Mouse (Mus musculus): Measurements from ENCODE around the gene Zpbp2.
"Not testable (repeated sequence)": the region's sequence is repeated elsewhere in the genome, so short reads cannot be mapped to it uniquely, and the experiment has no call there.

- not testable (repeated sequence) for TF ChIP-seq POLR2A (IDR thresholded peaks at IDR 0.05; ENCODE audit: low read depth, low read length); CTCF (IDR thresholded peaks at IDR 0.05; ENCODE audit: extremely low read depth, insufficient read length, insufficient replicate concordance, low read depth, low read length)
Measured at GRCm38 (mm10) chr11:98604911-98605310, 54.0 kb downstream of the Zpbp2 start.

All from small intestine, adult 2 months (tissue).